Mouse (Mus musculus): ENCODE data around the gene Olfr1402.
A peak's percentile ranks its signal among the peaks of the same experiment; 100 is the strongest.

Gene Olfr1402

GRCm38 (mm10) chr3:97421920-97422319 is at the start of gene Olfr1402:
TSS of gene Olfr1402 (minus strand) at chr3:97422020.
- no peak for DNase-seq (ENCODE audit: inconsistent ontology term)

GRCm38 (mm10) chr3:97455286-97455685 is 33.5 kb upstream of the Olfr1402 start:
- DNase-seq (ENCODE audit: inconsistent ontology term): peak; percentile 32

- no peak for DNase-seq (ENCODE audit: inconsistent ontology term)
Observed at GRCm38 (mm10) chr3:97438619-97439018, 16.8 kb upstream of the Olfr1402 start.

- DNase-seq (ENCODE audit: inconsistent ontology term): peak; percentile 21
Observed at GRCm38 (mm10) chr3:97394289-97394688, 27.5 kb downstream of the Olfr1402 start.

GRCm38 (mm10) chr3:97393079-97393478 is 28.7 kb downstream of the Olfr1402 start:
- no peak for DNase-seq (ENCODE audit: inconsistent ontology term)

GRCm38 (mm10) chr3:97370382-97370781 is 51.4 kb downstream of the Olfr1402 start:
- DNase-seq (ENCODE audit: inconsistent ontology term): no peak

GRCm38 (mm10) chr3:97363418-97364098 is 58.3 kb downstream of the Olfr1402 start:
- peak; percentile 4 for DNase-seq (ENCODE audit: inconsistent ontology term)

- DNase-seq (ENCODE audit: inconsistent ontology term): peak; percentile 45
Observed at GRCm38 (mm10) chr3:97358448-97358847, 63.4 kb downstream of the Olfr1402 start.

Measured in Muller cell, postnatal 12 days (primary cell).